Mouse (Mus musculus): ENCODE measurements at regions not wholly inside any gene's neighbourhood (a gene's known extent, or its start where the extent isn't known, plus 50 kb on each side); places are given as distances from the start of the nearest gene placed in this dataset.

- 86% methylated on average over 4 of the region's 4 CpGs for WGBS
- H3K4me1 ChIP-seq (ENCODE audit: insufficient read depth, low read length): no peaks in the 10 kb centered on the region; the same call in 1 of the 2 replicates
- no peak for TF ChIP-seq CTCF (IDR thresholded peaks at IDR 0.05)
Observed at GRCm38 (mm10) chr6:100411968-100412367, 124.7 kb upstream of the Rybp start.

GRCm38 (mm10) chr6:100410067-100410631 lies 122.9 kb upstream of the Rybp start:
- 94% methylated on average over 8 of the region's 8 CpGs for WGBS
- H3K27me3 ChIP-seq (ENCODE audit: insufficient read depth, low read length): no peaks in the 10 kb centered on the region

More at GRCm38 (mm10) chr6:100411968-100412367, 124.7 kb upstream of the Rybp start:
- Histone ChIP-seq H3K4me2 (ENCODE audit: low read depth, low read length, poor library complexity, severe bottlenecking) (no peak overlapping the region), H3K9ac (replicated peaks; ENCODE audit: low read length, poor library complexity, severe bottlenecking) (no peak overlapping the region), H3K27ac (ENCODE audit: low read depth, low read length) (no peak overlapping the region), H3K36me3 (ENCODE audit: insufficient read depth, low read length) (no peaks in the 10 kb centered on the region), H3K9me3 (ENCODE audit: low read length) (0 out of 2 replicates have a peak, but pooled peaks cover 3% of the 10 kb centered on the region), H3K4me3 (ENCODE audit: low read depth, low read length) (no peak overlapping the region), H3K27me3 (ENCODE audit: insufficient read depth, low read length) (no peaks in the 10 kb centered on the region)
- no peak for DNase-seq (ENCODE audit: low spot score)
- no peak for ATAC-seq (ENCODE audit: low FRiP score)

GRCm38 (mm10) chr6:100408826-100409225 lies 121.5 kb upstream of the Rybp start:
- no peak overlapping the region for H3K4me2 ChIP-seq (ENCODE audit: low read depth, low read length, poor library complexity, severe bottlenecking)
- H3K27ac ChIP-seq (ENCODE audit: low read depth, low read length): no peak overlapping the region
- H3K4me1 ChIP-seq (ENCODE audit: insufficient read depth, low read length): no peaks in the 10 kb centered on the region
- H3K4me3 ChIP-seq (ENCODE audit: low read depth, low read length): no peak overlapping the region
- no peaks in the 10 kb centered on the region for H3K27me3 ChIP-seq (ENCODE audit: insufficient read depth, low read length)
- H3K9ac ChIP-seq (replicated peaks; ENCODE audit: low read length, poor library complexity, severe bottlenecking): no peak overlapping the region
- no peaks in the 10 kb centered on the region for H3K36me3 ChIP-seq (ENCODE audit: insufficient read depth, low read length)
- TF ChIP-seq CTCF (IDR thresholded peaks at IDR 0.05): no peak
- 0 out of 2 replicates have a peak, but pooled peaks cover 3% of the 10 kb centered on the region for H3K9me3 ChIP-seq (ENCODE audit: low read length)
- DNase-seq (ENCODE audit: low spot score): no peak
- ATAC-seq (ENCODE audit: low FRiP score): no peak
- WGBS: 84% methylated on average over 8 of the region's 8 CpGs

More at GRCm38 (mm10) chr6:100410067-100410631, 122.9 kb upstream of the Rybp start:
- DNase-seq (ENCODE audit: low spot score) (no peak), ATAC-seq (ENCODE audit: low FRiP score) (no peak)
- Histone ChIP-seq H3K4me2 (ENCODE audit: low read depth, low read length, poor library complexity, severe bottlenecking) (no peak overlapping the region), H3K4me3 (ENCODE audit: low read depth, low read length) (no peak overlapping the region), H3K27ac (ENCODE audit: low read depth, low read length) (no peak overlapping the region), H3K4me1 (ENCODE audit: insufficient read depth, low read length) (no peaks in the 10 kb centered on the region; the same call in 1 of the 2 replicates), H3K9ac (replicated peaks; ENCODE audit: low read length, poor library complexity, severe bottlenecking) (no peak overlapping the region), H3K9me3 (ENCODE audit: low read length) (0 out of 2 replicates have a peak, but pooled peaks cover 3% of the 10 kb centered on the region), H3K36me3 (ENCODE audit: insufficient read depth, low read length) (no peaks in the 10 kb centered on the region)
- no peak for TF ChIP-seq CTCF (IDR thresholded peaks at IDR 0.05)

GRCm38 (mm10) chr6:100406504-100406903 lies 119.2 kb upstream of the Rybp start:
- 97% methylated on average over 4 of the region's 4 CpGs for WGBS
- ATAC-seq (ENCODE audit: low FRiP score): no peak
- H3K4me1 ChIP-seq (ENCODE audit: insufficient read depth, low read length): no peaks in the 10 kb centered on the region
- H3K27me3 ChIP-seq (ENCODE audit: insufficient read depth, low read length): no peaks in the 10 kb centered on the region
- DNase-seq (ENCODE audit: low spot score): no peak
- no peak overlapping the region for H3K27ac ChIP-seq (ENCODE audit: low read depth, low read length)
- no peak overlapping the region for H3K9ac ChIP-seq (replicated peaks; ENCODE audit: low read length, poor library complexity, severe bottlenecking)
- no peaks in the 10 kb centered on the region for H3K36me3 ChIP-seq (ENCODE audit: insufficient read depth, low read length)
- H3K4me2 ChIP-seq (ENCODE audit: low read depth, low read length, poor library complexity, severe bottlenecking): no peak overlapping the region
- H3K4me3 ChIP-seq (ENCODE audit: low read depth, low read length): no peak overlapping the region
- no peak for TF ChIP-seq CTCF (IDR thresholded peaks at IDR 0.05)
- H3K9me3 ChIP-seq (ENCODE audit: low read length): 0 out of 2 replicates have a peak, but pooled peaks cover 3% of the 10 kb centered on the region

GRCm38 (mm10) chr6:100404161-100404560 lies 116.9 kb upstream of the Rybp start:
- Histone ChIP-seq H3K4me1 (ENCODE audit: insufficient read depth, low read length) (no peaks in the 10 kb centered on the region), H3K9me3 (ENCODE audit: low read length) (no peaks in the 10 kb centered on the region), H3K4me2 (ENCODE audit: low read depth, low read length, poor library complexity, severe bottlenecking) (no peak overlapping the region), H3K27me3 (ENCODE audit: insufficient read depth, low read length) (no peaks in the 10 kb centered on the region), H3K4me3 (ENCODE audit: low read depth, low read length) (no peak overlapping the region), H3K9ac (replicated peaks; ENCODE audit: low read length, poor library complexity, severe bottlenecking) (no peak overlapping the region), H3K27ac (ENCODE audit: low read depth, low read length) (no peak overlapping the region), H3K36me3 (ENCODE audit: insufficient read depth, low read length) (no peaks in the 10 kb centered on the region)
- no peak for ATAC-seq (ENCODE audit: low FRiP score)
- 85% methylated on average over 3 of the region's 3 CpGs for WGBS
- TF ChIP-seq CTCF (IDR thresholded peaks at IDR 0.05): no peak
- no peak for DNase-seq (ENCODE audit: low spot score)

GRCm38 (mm10) chr6:100402716-100403115 lies 115.4 kb upstream of the Rybp start:
- 51% methylated on average over 4 of the region's 4 CpGs for WGBS
- no peaks in the 10 kb centered on the region for H3K27me3 ChIP-seq (ENCODE audit: insufficient read depth, low read length)

More at GRCm38 (mm10) chr6:100402716-100403115, 115.4 kb upstream of the Rybp start:
- no peak overlapping the region for H3K4me2 ChIP-seq (ENCODE audit: low read depth, low read length, poor library complexity, severe bottlenecking)
- DNase-seq (ENCODE audit: low spot score) (no peak), ATAC-seq (ENCODE audit: low FRiP score) (no peak)
- no peak for TF ChIP-seq CTCF (IDR thresholded peaks at IDR 0.05)
- no peak overlapping the region for H3K9ac ChIP-seq (replicated peaks; ENCODE audit: low read length, poor library complexity, severe bottlenecking)
- H3K36me3 ChIP-seq (ENCODE audit: insufficient read depth, low read length): no peaks in the 10 kb centered on the region
- no peaks in the 10 kb centered on the region for H3K4me1 ChIP-seq (ENCODE audit: insufficient read depth, low read length)
- H3K9me3 ChIP-seq (ENCODE audit: low read length): no peaks in the 10 kb centered on the region
- no peak overlapping the region for H3K4me3 ChIP-seq (ENCODE audit: low read depth, low read length)
- H3K27ac ChIP-seq (ENCODE audit: low read depth, low read length): no peak overlapping the region

Data from midbrain, postnatal 0 days (tissue).